Mouse (Mus musculus) ES-E14 (cell line): ENCODE data around the gene Rps6. TPM values are rescaled to one million over a fixed set of nuclear protein-coding genes. Genes with fewer than 3 reads are reported as not detected.
A peak's percentile ranks its signal among the peaks of the same experiment; 100 is the strongest.

Experiments used
- DNase-seq: peaks from one replicate; pipeline ENCODE4 v3.0.0-alpha.2; 2013; ENCODE audit warnings: low read depth, low spot score
- H3K27ac ChIP-seq: 2 replicates; pipeline ENCODE4 v1.5.1; 2012; ENCODE audit warnings: low read depth, mild to moderate bottlenecking, low read length, moderate library complexity, mixed read lengths; ENCODE audit not compliant: poor library complexity, insufficient read depth, severe bottlenecking
- H3K36me3 ChIP-seq: 2 replicates; pipeline ENCODE4 v1.6.1; 2012; ENCODE audit warnings: mild to moderate bottlenecking, low read length, moderate library complexity, mixed read lengths; ENCODE audit not compliant: control insufficient read depth, poor library complexity, insufficient read depth, severe bottlenecking
- H3K4me1 ChIP-seq, 2 experiments: fragments of 150-350 bp in 1 of 2; sonication (generic) in 1 of 2; 2 replicates each; pipeline ENCODE4 v1.6.1; 2012; ENCODE audit warnings: low read length in 2 of 2, mild to moderate bottlenecking in 1 of 2, mixed read lengths in 1 of 2; ENCODE audit not compliant: control insufficient read depth in 2 of 2, insufficient read depth in 2 of 2, poor library complexity in 1 of 2
- H3K4me3 ChIP-seq, 2 experiments: fragments of 150-350 bp in 1 of 2; sonication (generic) in 1 of 2; 2 replicates each; pipeline ENCODE4 v1.5.1; 2012; ENCODE audit warnings: low read length in 2 of 2, low read depth in 1 of 2, mild to moderate bottlenecking in 1 of 2, mixed read lengths in 1 of 2; ENCODE audit not compliant: insufficient read depth in 1 of 2, poor library complexity in 1 of 2, severe bottlenecking in 1 of 2
- H3K9ac ChIP-seq: 2 replicates; pipeline ENCODE4 v1.6.1; 2012; ENCODE audit warnings: low read depth, mild to moderate bottlenecking, low read length, mixed read lengths; ENCODE audit not compliant: poor library complexity, insufficient read depth, severe bottlenecking
- H3K9me3 ChIP-seq: fragments of 150-350 bp; sonication (generic); 2 replicates; pipeline ENCODE4 v1.6.1; 2012; ENCODE audit warnings: low read depth, mild to moderate bottlenecking, low read length; ENCODE audit not compliant: control insufficient read depth, insufficient read depth
- CHD2 ChIP-seq: IDR thresholded peaks from 2 replicates; pipeline ENCODE4 v1.6.1; 2014; ENCODE audit warnings: mild to moderate bottlenecking, low read depth, low read length, inconsistent platforms
- HCFC1 ChIP-seq: IDR thresholded peaks from 2 replicates; pipeline ENCODE4 v1.6.1; 2012; ENCODE audit warnings: low read length, inconsistent platforms, borderline replicate concordance; ENCODE audit not compliant: insufficient read depth
- MAFK ChIP-seq: IDR thresholded peaks from 2 replicates; pipeline ENCODE4 v1.6.1; 2014; ENCODE audit warnings: mild to moderate bottlenecking, low read depth, low read length, inconsistent platforms; ENCODE audit not compliant: insufficient read depth
- ZC3H11A ChIP-seq: IDR thresholded peaks from 2 replicates; pipeline ENCODE4 v1.6.1; 2012; ENCODE audit warnings: low read depth, mild to moderate bottlenecking, inconsistent platforms, low read length, borderline replicate concordance
- ZNF384 ChIP-seq: IDR thresholded peaks from 2 replicates; pipeline ENCODE4 v1.6.1; 2012; ENCODE audit warnings: low read depth, low read length, inconsistent platforms
- in situ Hi-C, 2 experiments: fragments of 600-800 bp; cut with MboI; formaldehyde crosslinking; loops; one replicate each; pipeline ENCODE4 v1.15.1; 2025; ENCODE audit warnings: low sequenced_read_pairs in 2 of 2, inconsistent platforms in 1 of 2; ENCODE audit not compliant: unreplicated experiment in 2 of 2
- total RNA-seq: library from RNA; depleted of rRNA; stranded (reverse); fragments of 300-350 nt; gene quantifications from 2 replicates; pipeline ENCODE4 v1.2.3, GENCODE M21; 2012

Gene Rps6
- total RNA-seq, 1 experiment: 2,264 TPM

DNA sequence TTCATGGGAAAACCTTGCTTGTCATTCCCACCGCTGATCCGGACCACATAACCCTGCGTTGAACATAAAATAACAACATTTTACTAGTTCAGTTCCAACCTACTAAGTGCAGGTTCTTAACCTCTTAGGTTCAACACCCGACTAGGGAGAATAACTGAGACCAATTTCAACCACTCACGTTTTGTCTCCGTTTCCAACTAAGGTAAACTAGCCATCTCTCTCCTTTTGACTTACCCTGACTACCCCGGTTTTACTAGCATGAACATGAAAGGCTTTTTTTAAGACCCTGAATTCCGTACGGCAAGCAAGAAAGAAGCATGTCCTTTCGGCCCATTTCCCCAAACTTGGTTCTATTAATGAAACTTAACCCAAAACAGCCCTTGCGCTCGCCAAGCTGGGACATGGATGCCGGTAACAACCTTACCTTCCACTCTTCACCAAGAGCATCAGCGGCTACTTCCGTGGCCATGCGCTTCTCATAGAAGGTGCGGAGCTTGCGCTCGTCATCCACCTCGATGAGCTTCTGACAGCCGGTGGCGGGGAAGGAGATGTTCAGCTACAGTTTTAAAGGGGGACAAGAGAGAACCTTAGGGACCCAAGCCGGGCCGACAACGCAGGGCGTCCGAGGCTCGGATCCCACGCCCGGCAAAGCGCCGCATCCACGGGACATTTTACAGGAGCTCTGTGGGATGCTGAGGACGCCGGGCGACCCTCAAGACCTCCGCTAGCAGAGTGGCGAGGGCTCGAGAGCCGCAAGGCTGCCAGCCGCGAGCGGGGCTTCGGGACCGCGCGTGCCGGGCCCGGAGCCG, 704 bp downstream of the Rps6 start:
- H3K4me1 ChIP-seq: 0 out of 4 replicates have a peak, but pooled peaks cover 0 to 2% of the 10 kb centered on the region in 2 experiments
- TF ChIP-seq HCFC1 (no peak), ZC3H11A (no peak), CHD2 (no peak), ZNF384 (no peak), MAFK (no peak)
- peak overlapping the region; percentile 97 for H3K9ac ChIP-seq
- peak overlapping the region; percentile 92 for H3K27ac ChIP-seq
- in situ Hi-C loops: no loop called here
- H3K9me3 ChIP-seq: no peaks in the 10 kb centered on the region
- DNase-seq: no peak
- peaks cover 27% of the 10 kb centered on the region for H3K36me3 ChIP-seq
- H3K4me3 ChIP-seq: peak overlapping the region; percentile 81 to 84

DNA sequence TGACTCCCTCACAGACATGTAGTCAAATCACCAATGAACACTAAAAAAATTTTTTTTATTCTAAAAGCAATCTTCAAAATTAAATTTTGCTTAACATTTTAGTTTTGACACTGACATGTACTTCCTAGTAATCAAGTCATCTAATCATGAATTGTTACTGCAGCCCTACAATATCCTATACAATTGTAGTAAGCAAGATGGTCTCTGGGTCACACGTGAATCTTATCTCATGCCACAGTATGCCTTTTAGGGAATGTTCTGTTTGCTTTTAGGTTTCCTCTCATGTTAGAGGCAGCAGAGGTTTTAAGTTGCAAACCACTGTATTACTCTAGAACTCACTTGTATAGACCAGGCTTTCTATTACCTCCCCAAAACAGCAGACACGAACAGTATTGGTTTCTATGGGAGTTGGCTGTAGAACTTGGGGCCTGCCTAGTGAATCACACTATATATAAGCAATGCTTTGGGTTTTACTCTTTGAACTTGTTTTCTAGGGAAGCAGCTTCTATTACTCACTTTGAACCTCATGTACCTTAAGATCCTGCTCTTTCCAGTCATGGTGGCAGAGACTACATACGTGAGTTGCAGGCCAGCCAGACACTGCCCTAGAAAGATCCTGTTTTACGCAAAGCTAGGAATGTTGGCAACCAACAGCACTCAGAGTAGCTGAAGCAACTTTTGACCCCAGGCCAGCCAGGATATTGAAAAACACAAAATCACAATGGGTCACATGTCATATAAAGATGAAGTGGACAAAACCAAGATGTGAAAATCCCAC, 4.2 kb downstream of the Rps6 start:
- no peaks in the 10 kb centered on the region for H3K9me3 ChIP-seq
- in situ Hi-C loops: no loop called here
- H3K27ac ChIP-seq: no peak overlapping the region; the same call in 1 of the 2 replicates
- no peak overlapping the region; the same call in 1 of the 2 replicates for H3K9ac ChIP-seq
- no peak for DNase-seq
- peaks cover 30% of the 10 kb centered on the region for H3K36me3 ChIP-seq
- TF ChIP-seq MAFK: no peak
- TF ChIP-seq ZNF384: no peak
- peak; percentile 12; the same call in 1 of the 2 replicates for TF ChIP-seq CHD2
- no peak overlapping the region for H3K4me3 ChIP-seq
- H3K4me1 ChIP-seq: no peaks in the 10 kb centered on the region

DNA sequence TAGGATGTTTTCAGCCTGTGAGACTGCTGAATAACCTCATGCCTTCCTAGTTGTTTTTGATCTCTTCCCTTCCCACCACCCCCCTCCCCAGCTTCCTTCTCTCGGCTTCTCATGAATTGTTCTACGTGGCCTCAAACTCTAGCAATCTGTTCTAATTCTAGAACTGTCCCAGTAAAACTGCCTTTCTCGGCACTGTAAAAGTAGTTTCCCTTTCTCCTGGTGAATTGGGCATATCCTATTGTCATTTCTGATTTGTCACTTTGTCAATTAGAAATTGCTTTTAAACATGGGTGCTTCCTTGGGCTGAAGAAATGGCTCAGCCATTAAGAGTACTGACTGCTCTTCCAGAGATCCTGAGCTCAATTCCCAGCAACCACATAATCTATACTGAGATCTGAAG, 5.2 kb downstream of the Rps6 start:
- Histone ChIP-seq H3K9me3 (no peaks in the 10 kb centered on the region), H3K36me3 (peaks cover 30% of the 10 kb centered on the region), H3K4me3 (no peak overlapping the region), H3K27ac (no peak overlapping the region), H3K4me1 (no peaks in the 10 kb centered on the region), H3K9ac (no peak overlapping the region)
- DNase-seq: no peak
- TF ChIP-seq ZNF384 (0 out of 2 replicates have a peak, but pooled peaks have one; percentile 41), CHD2 (no peak), MAFK (no peak), HCFC1 (no peak), ZC3H11A (no peak)
- in situ Hi-C loops: no loop called here

DNA sequence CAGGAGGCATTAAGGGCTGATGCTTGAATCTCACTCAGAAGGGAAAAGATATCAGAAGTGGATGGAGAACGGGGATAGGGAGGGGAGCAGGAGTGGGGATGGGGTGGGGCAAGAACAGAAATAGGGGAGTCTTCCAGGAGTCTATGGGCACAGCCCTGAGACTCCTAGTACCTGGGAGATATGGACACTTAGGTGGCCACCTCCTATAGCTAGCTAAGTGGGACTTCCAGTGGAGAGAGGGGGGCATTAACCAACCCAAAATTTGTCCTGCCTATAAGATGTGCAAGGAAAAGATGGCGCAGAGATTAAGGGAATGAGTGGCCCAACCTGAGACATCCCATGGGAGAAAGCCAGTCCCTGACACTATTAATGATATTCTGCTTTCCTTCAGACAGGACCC, 5.9 kb downstream of the Rps6 start:
- Histone ChIP-seq H3K9ac (no peak overlapping the region), H3K9me3 (no peaks in the 10 kb centered on the region), H3K4me3 (no peak overlapping the region), H3K27ac (no peak overlapping the region; the same call in 1 of the 2 replicates), H3K4me1 (no peaks in the 10 kb centered on the region), H3K36me3 (peaks cover 25% of the 10 kb centered on the region)
- in situ Hi-C loops: no loop called here
- TF ChIP-seq MAFK (no peak), HCFC1 (no peak), ZNF384 (no peak), CHD2 (no peak), ZC3H11A (no peak)
- DNase-seq: no peak
